Mouse (Mus musculus): Measurements from ENCODE around the gene Slc4a4.

Gene Slc4a4

GRCm38 (mm10) chr5:89014782-89015181 lies 128.2 kb downstream of the Slc4a4 start:
- no peak for DNase-seq

GRCm38 (mm10) chr5:89015878-89016277 lies 129.3 kb downstream of the Slc4a4 start:
- DNase-seq: no peak

GRCm38 (mm10) chr5:89018537-89018936 lies 131.9 kb downstream of the Slc4a4 start:
- no peak for DNase-seq

- no peak for DNase-seq
Measured at GRCm38 (mm10) chr5:89024413-89024812, 137.8 kb downstream of the Slc4a4 start.

- DNase-seq: no peak
Measured at GRCm38 (mm10) chr5:89027518-89028085, 141.0 kb downstream of the Slc4a4 start.

GRCm38 (mm10) chr5:89032647-89033046 lies 146.0 kb downstream of the Slc4a4 start:
- no peak for DNase-seq

GRCm38 (mm10) chr5:89033256-89033655 lies 146.6 kb downstream of the Slc4a4 start:
- no peak for DNase-seq

GRCm38 (mm10) chr5:89036147-89036546 lies 149.5 kb downstream of the Slc4a4 start:
- no peak for DNase-seq

- no peak for DNase-seq
Measured at GRCm38 (mm10) chr5:89040814-89041213, 154.2 kb downstream of the Slc4a4 start.

GRCm38 (mm10) chr5:89043846-89044245 lies 157.2 kb downstream of the Slc4a4 start:
- no peak for DNase-seq

- DNase-seq: no peak
Measured at GRCm38 (mm10) chr5:89044801-89045200, 158.2 kb downstream of the Slc4a4 start.

GRCm38 (mm10) chr5:89051577-89051976 lies 165.0 kb downstream of the Slc4a4 start:
- DNase-seq: no peak

- DNase-seq: peak; percentile 47
Measured at GRCm38 (mm10) chr5:89052230-89052629, 165.6 kb downstream of the Slc4a4 start.

GRCm38 (mm10) chr5:89055656-89056055 lies 169.0 kb downstream of the Slc4a4 start:
- no peak for DNase-seq

- DNase-seq: peak; percentile 72
Measured at GRCm38 (mm10) chr5:89056370-89056769, 169.8 kb downstream of the Slc4a4 start.

- DNase-seq: no peak
Measured at GRCm38 (mm10) chr5:89061097-89061496, 174.5 kb downstream of the Slc4a4 start.

GRCm38 (mm10) chr5:89062286-89062685 lies 175.7 kb downstream of the Slc4a4 start:
- no peak for DNase-seq

- no peak for DNase-seq
Measured at GRCm38 (mm10) chr5:89067111-89067510, 180.5 kb downstream of the Slc4a4 start.

GRCm38 (mm10) chr5:89068072-89068471 lies 181.5 kb downstream of the Slc4a4 start:
- DNase-seq: no peak

- no peak for DNase-seq
Measured at GRCm38 (mm10) chr5:89070051-89070450, 183.4 kb downstream of the Slc4a4 start.

- DNase-seq: no peak
Measured at GRCm38 (mm10) chr5:89071957-89072356, 185.3 kb downstream of the Slc4a4 start.

- no peak for DNase-seq
Measured at GRCm38 (mm10) chr5:89077711-89078110, 191.1 kb downstream of the Slc4a4 start.

GRCm38 (mm10) chr5:89083476-89083875 lies 196.9 kb downstream of the Slc4a4 start:
- DNase-seq: no peak

GRCm38 (mm10) chr5:89087916-89088315 lies 201.3 kb downstream of the Slc4a4 start:
- no peak for DNase-seq

- peak; percentile 41 for DNase-seq
Measured at GRCm38 (mm10) chr5:89088462-89088861, 201.8 kb downstream of the Slc4a4 start.

All from layer of hippocampus, adult 9-11 months (tissue).